Mouse (Mus musculus) hindbrain, embryonic 14.5 days (tissue): ENCODE measurements around the gene Nek7. TPM values are rescaled to one million over a fixed set of nuclear protein-coding genes. Genes with fewer than 3 reads are reported as not detected.

Source experiments
- ATAC-seq: fragments of 200-750 bp; cut with Nextera tagmentation; 2 replicates; pipeline ENCODE4 v1.8.0; 2017; ENCODE audit warnings: moderate number of reproducible peaks, mild to moderate bottlenecking, moderate TSS enrichment, moderate library complexity; ENCODE audit not compliant: low FRiP score
- DNase-seq: peaks from one replicate; pipeline ENCODE4 v3.0.0-alpha.2; 2015; ENCODE audit warnings: low spot score
- H3K27ac ChIP-seq: fragments of 300-500 bp; sonication (generic); 2 replicates; pipeline ENCODE4 v1.5.1; 2014; ENCODE audit warnings: mild to moderate bottlenecking, moderate library complexity
- H3K27me3 ChIP-seq: fragments of 300-500 bp; sonication (generic); 2 replicates; pipeline ENCODE4 v1.6.1; 2014; ENCODE audit warnings: mild to moderate bottlenecking, low read length, mixed read lengths; ENCODE audit not compliant: control insufficient read depth, insufficient read depth
- H3K36me3 ChIP-seq: fragments of 300-500 bp; sonication (generic); replicated peaks from 2 replicates; pipeline ENCODE4 v1.6.1; 2014; ENCODE audit not compliant: control insufficient read depth, insufficient read depth
- H3K4me1 ChIP-seq: fragments of 300-500 bp; sonication (generic); replicated peaks from 2 replicates; pipeline ENCODE4 v1.6.1; 2014; ENCODE audit warnings: antibody characterized with exemption, low read length, mixed read lengths; ENCODE audit not compliant: control insufficient read depth, insufficient read depth
- H3K4me2 ChIP-seq: fragments of 300-500 bp; sonication (generic); replicated peaks from 2 replicates; pipeline ENCODE4 v1.6.1; 2014; ENCODE audit warnings: mild to moderate bottlenecking, moderate library complexity
- H3K4me3 ChIP-seq: fragments of 300-500 bp; sonication (generic); replicated peaks from 2 replicates; pipeline ENCODE4 v1.5.1; 2014; ENCODE audit warnings: mild to moderate bottlenecking, low read length
- H3K9ac ChIP-seq: fragments of 300-500 bp; sonication (generic); 2 replicates; pipeline ENCODE4 v1.6.1; 2014
- H3K9me3 ChIP-seq: fragments of 300-500 bp; sonication (generic); 2 replicates; pipeline ENCODE4 v1.6.1; 2016; ENCODE audit warnings: low read length; ENCODE audit not compliant: control insufficient read depth
- WGBS: fragments of 180-500 bp; shearing (Covaris S2); extraction: QIAGEN DNeasy Blood & Tissue Kit; methylation state at CpG from one replicate; pipeline ENCODE4 v1.1.7; 2014; 5-methylcytosine and 5-hydroxymethylcytosine counted together
- polyA plus RNA-seq: library from polyadenylated mRNA; unstranded; fragments of >200 nt; fragmentation: Nextera tagmentation; extraction: Ambion mirVana; gene quantifications from 2 replicates; pipeline ENCODE4 v1.2.1, GENCODE M21; 2014

Gene Nek7
- polyA plus RNA-seq, 1 experiment from 2014 or later: 12.4 TPM

- H3K4me3 ChIP-seq: no peak overlapping the region
- DNase-seq: no peak
- H3K27me3 ChIP-seq: no peaks in the 10 kb centered on the region
- no peaks in the 10 kb centered on the region for H3K9me3 ChIP-seq
- peaks cover 4% of the 10 kb centered on the region for H3K4me1 ChIP-seq
- no peak overlapping the region for H3K9ac ChIP-seq
- no peak overlapping the region for H3K27ac ChIP-seq
- no peak overlapping the region for H3K4me2 ChIP-seq
- 66% methylated on average over 6 of the region's 6 CpGs for WGBS
- ATAC-seq: no peak
- H3K36me3 ChIP-seq: no peaks in the 10 kb centered on the region
Observed at GRCm38 (mm10) chr1:138491382-138492097, 128.4 kb downstream of the Nek7 start.

- 91% methylated on average over 5 of the region's 5 CpGs for WGBS
- no peak for DNase-seq
- no peak overlapping the region for H3K27ac ChIP-seq
- H3K4me1 ChIP-seq: no peaks in the 10 kb centered on the region
- H3K4me3 ChIP-seq: no peak overlapping the region
- H3K4me2 ChIP-seq: no peak overlapping the region
- H3K27me3 ChIP-seq: no peaks in the 10 kb centered on the region
- no peak overlapping the region for H3K9ac ChIP-seq
- no peaks in the 10 kb centered on the region for H3K9me3 ChIP-seq
- no peaks in the 10 kb centered on the region for H3K36me3 ChIP-seq
- ATAC-seq: no peak
Observed at GRCm38 (mm10) chr1:138487569-138487968, 132.4 kb downstream of the Nek7 start.

- peaks cover 8% of the 10 kb centered on the region for H3K9me3 ChIP-seq
- DNase-seq (no peak), ATAC-seq (no peak)
- 89% methylated on average over 1 of the region's 1 CpGs for WGBS
- H3K9ac ChIP-seq: no peak overlapping the region
- H3K4me3 ChIP-seq: no peak overlapping the region
- H3K27me3 ChIP-seq: no peaks in the 10 kb centered on the region
- H3K4me2 ChIP-seq: no peak overlapping the region
- H3K36me3 ChIP-seq: no peaks in the 10 kb centered on the region
- H3K27ac ChIP-seq: no peak overlapping the region
- no peaks in the 10 kb centered on the region for H3K4me1 ChIP-seq
Observed at GRCm38 (mm10) chr1:138480694-138481093, 139.2 kb downstream of the Nek7 start.

- Histone ChIP-seq H3K4me3 (no peak overlapping the region), H3K4me1 (no peaks in the 10 kb centered on the region), H3K27ac (no peak overlapping the region), H3K27me3 (no peaks in the 10 kb centered on the region), H3K9me3 (peaks cover 12% of the 10 kb centered on the region; the same call in 1 of the 2 replicates), H3K4me2 (no peak overlapping the region), H3K9ac (no peak overlapping the region), H3K36me3 (no peaks in the 10 kb centered on the region)
- 78% methylated on average over 2 of the region's 2 CpGs for WGBS
- ATAC-seq (no peak), DNase-seq (no peak)
Observed at GRCm38 (mm10) chr1:138465352-138465751, 154.6 kb downstream of the Nek7 start.

DNA sequence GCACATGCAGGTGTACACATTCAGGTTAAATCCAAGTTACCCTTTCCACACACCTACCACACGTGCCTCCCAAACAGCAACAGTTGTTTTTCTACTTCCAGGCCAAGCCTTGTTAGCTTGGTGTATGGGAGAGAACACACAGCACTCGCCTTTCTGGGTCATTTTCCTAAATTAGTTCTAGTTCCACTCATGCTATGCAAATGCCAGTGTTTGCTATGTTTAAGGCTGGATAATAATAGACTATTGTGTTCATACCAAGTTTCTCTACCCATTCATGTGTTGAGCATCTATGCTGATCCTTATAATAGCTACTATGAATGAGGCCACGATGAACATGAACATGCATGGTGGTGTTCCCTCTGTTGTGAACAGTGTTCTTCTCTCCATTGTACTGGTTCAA lies 158.5 kb downstream of the Nek7 start:
- DNase-seq (no peak), ATAC-seq (no peak)
- Histone ChIP-seq H3K36me3 (no peaks in the 10 kb centered on the region), H3K4me3 (no peak overlapping the region), H3K27me3 (no peaks in the 10 kb centered on the region), H3K27ac (no peak overlapping the region), H3K9ac (no peak overlapping the region), H3K4me2 (no peak overlapping the region), H3K4me1 (no peaks in the 10 kb centered on the region), H3K9me3 (peaks cover 12% of the 10 kb centered on the region; the same call in 1 of the 2 replicates)
- whole genome bisulfite sequencing: 83% methylated on average over 3 of the region's 3 CpGs

DNA sequence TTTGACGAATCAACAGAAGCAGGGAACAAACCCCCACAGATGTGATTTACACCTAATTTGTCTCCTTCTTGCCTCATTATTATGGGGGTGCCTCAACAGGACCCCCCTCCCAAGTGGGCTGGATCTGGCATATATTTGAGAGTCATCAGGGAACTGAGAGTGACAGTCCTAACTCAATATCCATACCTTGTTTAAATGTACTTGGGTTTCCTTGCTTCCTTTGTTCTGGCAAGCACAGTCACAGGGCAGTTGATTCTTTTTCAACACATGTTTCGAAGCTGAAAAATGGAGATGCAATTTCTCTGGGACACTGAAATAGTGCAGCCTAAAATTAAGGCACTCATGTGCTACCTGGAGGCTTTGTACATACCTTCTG lies 170.5 kb downstream of the Nek7 start:
- Histone ChIP-seq H3K36me3 (no peaks in the 10 kb centered on the region), H3K27me3 (no peaks in the 10 kb centered on the region), H3K9me3 (no peaks in the 10 kb centered on the region), H3K27ac (no peak overlapping the region), H3K4me2 (no peak overlapping the region; the same call in 1 of the 2 replicates), H3K9ac (no peak overlapping the region), H3K4me3 (no peak overlapping the region), H3K4me1 (no peaks in the 10 kb centered on the region)
- ATAC-seq (no peak), DNase-seq (no peak)
- WGBS: 69% methylated on average over 2 of the region's 2 CpGs

GRCm38 (mm10) chr1:138448635-138449475 lies 171.1 kb downstream of the Nek7 start:
- Histone ChIP-seq H3K36me3 (no peaks in the 10 kb centered on the region), H3K4me3 (no peak overlapping the region), H3K4me2 (peak overlapping the region; percentile 17; the same call in 1 of the 2 replicates), H3K9me3 (no peaks in the 10 kb centered on the region), H3K9ac (no peak overlapping the region), H3K27me3 (no peaks in the 10 kb centered on the region), H3K4me1 (no peaks in the 10 kb centered on the region), H3K27ac (no peak overlapping the region)
- no peak for DNase-seq
- no peak for ATAC-seq
- WGBS: 57% methylated on average over 15 of the region's 15 CpGs

- ATAC-seq: no peak
- Histone ChIP-seq H3K27me3 (no peaks in the 10 kb centered on the region), H3K4me1 (no peaks in the 10 kb centered on the region), H3K27ac (no peak overlapping the region), H3K4me2 (no peak overlapping the region), H3K9me3 (no peaks in the 10 kb centered on the region), H3K4me3 (no peak overlapping the region), H3K9ac (no peak overlapping the region), H3K36me3 (no peaks in the 10 kb centered on the region)
- WGBS: 81% methylated on average over 1 of the region's 1 CpGs
- no peak for DNase-seq
Observed at GRCm38 (mm10) chr1:138446846-138447245, 173.1 kb downstream of the Nek7 start.
